Mouse (Mus musculus): ENCODE results near the gene Gm5678. TPM values are rescaled to one million over a fixed set of nuclear protein-coding genes. Genes with fewer than 3 reads are reported as not detected.

The Gm5678 gene
- polyA plus RNA-seq, 1 experiment from 2014 or later, result 8.0 TPM

- 65% methylated on average over 8 of the region's 8 CpGs for WGBS
- H3K27me3 ChIP-seq (ENCODE audit: control insufficient read depth, insufficient read depth, low read length), result no peaks in the 10 kb centered on the region
- no peak overlapping the region for H3K9ac ChIP-seq (ENCODE audit: low read length)
- H3K9me3 ChIP-seq (ENCODE audit: control insufficient read depth, low read length), result no peaks in the 10 kb centered on the region
- no peak overlapping the region for H3K4me2 ChIP-seq (replicated peaks; ENCODE audit: low read depth)
- DNase-seq (ENCODE audit: low spot score) (peak; percentile 43), ATAC-seq (ENCODE audit: low FRiP score, low TSS enrichment) (peak; percentile 40)
- H3K4me3 ChIP-seq (ENCODE audit: low read depth, low read length), result no peak overlapping the region
- TF ChIP-seq CTCF (IDR thresholded peaks at IDR 0.05; ENCODE audit: low read depth) (no peak), EP300 (optimal IDR thresholded peaks at IDR 0.05) (no peak)
- H3K27ac ChIP-seq (replicated peaks), result no peak overlapping the region
- no peaks in the 10 kb centered on the region; the same call in 1 of the 2 replicates for H3K4me1 ChIP-seq (replicated peaks; ENCODE audit: control insufficient read depth, insufficient read depth)
- H3K36me3 ChIP-seq (ENCODE audit: control insufficient read depth, insufficient read depth, low read length), result no peaks in the 10 kb centered on the region
Observed at GRCm38 (mm10) chr16:93586382-93586781, 41.5 kb upstream of the Gm5678 start.

- no peaks in the 10 kb centered on the region; the same call in 1 of the 2 replicates for H3K4me1 ChIP-seq (replicated peaks; ENCODE audit: control insufficient read depth, insufficient read depth)
Observed at GRCm38 (mm10) chr16:93588281-93588680, 39.6 kb upstream of the Gm5678 start.

GRCm38 (mm10) chr16:93590915-93591314 is 37.0 kb upstream of the Gm5678 start:
- peak; percentile 30 for DNase-seq (ENCODE audit: low spot score)
- peak; percentile 50 for ATAC-seq (ENCODE audit: low FRiP score, low TSS enrichment)
- 81% methylated on average over 15 of the region's 15 CpGs for WGBS
- no peaks in the 10 kb centered on the region; the same call in 1 of the 2 replicates for H3K4me1 ChIP-seq (replicated peaks; ENCODE audit: control insufficient read depth, insufficient read depth)
- H3K9ac ChIP-seq (ENCODE audit: low read length), result no peak overlapping the region
- H3K36me3 ChIP-seq (ENCODE audit: control insufficient read depth, insufficient read depth, low read length), result no peaks in the 10 kb centered on the region
- no peak overlapping the region for H3K4me2 ChIP-seq (replicated peaks; ENCODE audit: low read depth)
- no peak overlapping the region for H3K27ac ChIP-seq (replicated peaks)
- H3K4me3 ChIP-seq (ENCODE audit: low read depth, low read length), result no peak overlapping the region
- H3K9me3 ChIP-seq (ENCODE audit: control insufficient read depth, low read length), result no peaks in the 10 kb centered on the region
- H3K27me3 ChIP-seq (ENCODE audit: control insufficient read depth, insufficient read depth, low read length), result no peaks in the 10 kb centered on the region
- TF ChIP-seq CTCF (IDR thresholded peaks at IDR 0.05; ENCODE audit: low read depth) (0 out of 2 replicates have a peak, but pooled peaks have one; percentile 22), EP300 (optimal IDR thresholded peaks at IDR 0.05) (no peak)

More at GRCm38 (mm10) chr16:93588281-93588680, 39.6 kb upstream of the Gm5678 start:
- ATAC-seq (ENCODE audit: low FRiP score, low TSS enrichment) (no peak), DNase-seq (ENCODE audit: low spot score) (peak; percentile 54)
- Histone ChIP-seq H3K36me3 (ENCODE audit: control insufficient read depth, insufficient read depth, low read length) (no peaks in the 10 kb centered on the region), H3K27me3 (ENCODE audit: control insufficient read depth, insufficient read depth, low read length) (no peaks in the 10 kb centered on the region), H3K9ac (ENCODE audit: low read length) (0 out of 2 replicates have a peak overlapping the region, but pooled peaks have one; percentile 35), H3K4me3 (ENCODE audit: low read depth, low read length) (no peak overlapping the region), H3K9me3 (ENCODE audit: control insufficient read depth, low read length) (no peaks in the 10 kb centered on the region), H3K4me2 (replicated peaks; ENCODE audit: low read depth) (no peak overlapping the region), H3K27ac (replicated peaks) (peak overlapping the region; percentile 30)
- WGBS, result 42% methylated on average over 4 of the region's 4 CpGs
- TF ChIP-seq CTCF (IDR thresholded peaks at IDR 0.05; ENCODE audit: low read depth) (no peak), EP300 (optimal IDR thresholded peaks at IDR 0.05) (no peak)

- H3K9me3 ChIP-seq (ENCODE audit: control insufficient read depth, low read length), result no peaks in the 10 kb centered on the region
- 84% methylated on average over 19 of the region's 20 CpGs for WGBS
- no peaks in the 10 kb centered on the region for H3K36me3 ChIP-seq (ENCODE audit: control insufficient read depth, insufficient read depth, low read length)
- H3K27me3 ChIP-seq (ENCODE audit: control insufficient read depth, insufficient read depth, low read length), result no peaks in the 10 kb centered on the region
- H3K4me2 ChIP-seq (replicated peaks; ENCODE audit: low read depth), result no peak overlapping the region
- no peak overlapping the region for H3K4me3 ChIP-seq (ENCODE audit: low read depth, low read length)
- TF ChIP-seq CTCF (IDR thresholded peaks at IDR 0.05; ENCODE audit: low read depth), result no peak
- TF ChIP-seq EP300 (optimal IDR thresholded peaks at IDR 0.05), result no peak
- DNase-seq (ENCODE audit: low spot score), result no peak
- no peak for ATAC-seq (ENCODE audit: low FRiP score, low TSS enrichment)
- no peaks in the 10 kb centered on the region; the same call in 1 of the 2 replicates for H3K4me1 ChIP-seq (replicated peaks; ENCODE audit: control insufficient read depth, insufficient read depth)
- H3K9ac ChIP-seq (ENCODE audit: low read length), result no peak overlapping the region
- no peak overlapping the region for H3K27ac ChIP-seq (replicated peaks)
Observed at GRCm38 (mm10) chr16:93591450-93592430, 36.2 kb upstream of the Gm5678 start.

GRCm38 (mm10) chr16:93592711-93593110 is 35.2 kb upstream of the Gm5678 start:
- no peak overlapping the region for H3K4me2 ChIP-seq (replicated peaks; ENCODE audit: low read depth)
- H3K27ac ChIP-seq (replicated peaks), result no peak overlapping the region
- H3K9ac ChIP-seq (ENCODE audit: low read length), result no peak overlapping the region
- H3K4me3 ChIP-seq (ENCODE audit: low read depth, low read length), result no peak overlapping the region
- H3K4me1 ChIP-seq (replicated peaks; ENCODE audit: control insufficient read depth, insufficient read depth), result no peaks in the 10 kb centered on the region; the same call in 1 of the 2 replicates
- DNase-seq (ENCODE audit: low spot score) (no peak), ATAC-seq (ENCODE audit: low FRiP score, low TSS enrichment) (no peak)
- no peaks in the 10 kb centered on the region for H3K9me3 ChIP-seq (ENCODE audit: control insufficient read depth, low read length)
- no peaks in the 10 kb centered on the region for H3K36me3 ChIP-seq (ENCODE audit: control insufficient read depth, insufficient read depth, low read length)
- TF ChIP-seq EP300 (optimal IDR thresholded peaks at IDR 0.05) (no peak), CTCF (IDR thresholded peaks at IDR 0.05; ENCODE audit: low read depth) (no peak)
- 96% methylated on average over 3 of the region's 3 CpGs for WGBS
- H3K27me3 ChIP-seq (ENCODE audit: control insufficient read depth, insufficient read depth, low read length), result no peaks in the 10 kb centered on the region

GRCm38 (mm10) chr16:93593406-93593805 is 34.5 kb upstream of the Gm5678 start:
- no peak overlapping the region for H3K4me2 ChIP-seq (replicated peaks; ENCODE audit: low read depth)
- TF ChIP-seq CTCF (IDR thresholded peaks at IDR 0.05; ENCODE audit: low read depth) (no peak), EP300 (optimal IDR thresholded peaks at IDR 0.05) (no peak)
- DNase-seq (ENCODE audit: low spot score) (no peak), ATAC-seq (ENCODE audit: low FRiP score, low TSS enrichment) (no peak)
- no peaks in the 10 kb centered on the region for H3K9me3 ChIP-seq (ENCODE audit: control insufficient read depth, low read length)
- 84% methylated on average over 8 of the region's 8 CpGs for WGBS
- no peaks in the 10 kb centered on the region for H3K27me3 ChIP-seq (ENCODE audit: control insufficient read depth, insufficient read depth, low read length)
- no peak overlapping the region for H3K4me3 ChIP-seq (ENCODE audit: low read depth, low read length)
- H3K4me1 ChIP-seq (replicated peaks; ENCODE audit: control insufficient read depth, insufficient read depth), result no peaks in the 10 kb centered on the region
- H3K9ac ChIP-seq (ENCODE audit: low read length), result no peak overlapping the region
- H3K27ac ChIP-seq (replicated peaks), result no peak overlapping the region
- H3K36me3 ChIP-seq (ENCODE audit: control insufficient read depth, insufficient read depth, low read length), result no peaks in the 10 kb centered on the region
